Mouse (Mus musculus) c-Kit-positive CD71-positive TER-119-positive erythroid progenitor cells, embryonic 14.5 days (primary cell): ENCODE measurements around the gene Shisa7.
"Not testable (repeated sequence)": the region's sequence is repeated elsewhere in the genome, so short reads cannot be mapped to it uniquely, and the experiment has no call there.

Experiments used
- DNase-seq: peaks from one replicate; pipeline ENCODE4 v3.0.0-alpha.2; 2013; ENCODE audit warnings: low spot score

Shisa7 gene

DNA sequence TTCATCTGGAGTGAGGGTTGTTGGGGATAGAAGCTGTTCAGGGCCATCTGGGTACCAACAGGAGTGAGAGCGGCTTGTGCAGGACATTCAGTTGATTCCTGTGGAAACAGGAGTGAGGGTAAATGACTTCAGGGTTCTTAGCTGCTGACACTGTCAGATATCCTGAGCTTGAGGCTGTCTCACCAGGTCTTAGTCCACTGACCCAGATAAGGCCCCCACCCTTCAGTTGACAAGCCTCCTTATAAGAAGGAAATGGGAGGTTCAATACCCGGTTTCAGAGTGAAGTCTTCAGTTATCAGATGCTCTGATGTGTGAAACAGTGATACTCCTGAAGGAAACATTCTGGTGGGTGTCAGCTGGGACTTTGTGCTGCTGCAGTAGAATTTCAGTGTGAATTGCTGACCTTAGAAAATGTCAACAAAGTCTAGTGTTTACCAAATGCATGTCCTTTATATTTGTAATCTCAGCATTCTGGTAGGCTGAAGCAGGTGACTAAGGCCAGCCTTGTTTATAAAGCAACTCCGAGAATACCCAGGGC, 49.8 kb downstream of the Shisa7 start:
- DNase-seq, result no peak

DNA sequence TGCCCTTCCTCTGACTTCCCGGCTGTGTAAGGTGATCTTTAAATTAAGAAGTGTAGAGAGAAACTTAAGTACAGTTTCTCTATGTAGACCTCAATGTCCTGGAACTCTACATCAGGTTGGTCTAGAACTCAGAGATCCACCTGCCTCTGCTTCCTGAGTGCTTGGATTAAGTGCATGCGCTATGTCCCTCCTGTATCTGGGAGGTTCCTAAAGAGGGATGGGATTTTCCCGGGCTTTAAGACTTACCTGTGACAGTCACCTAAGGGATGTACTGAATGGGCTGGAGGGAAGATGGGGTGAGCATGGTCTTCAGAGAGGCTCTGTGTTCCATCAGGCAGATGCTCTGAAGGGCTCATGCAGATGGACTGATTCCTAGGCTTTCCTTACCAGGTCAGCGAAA, 50.8 kb downstream of the Shisa7 start:
- DNase-seq, result no peak

DNA sequence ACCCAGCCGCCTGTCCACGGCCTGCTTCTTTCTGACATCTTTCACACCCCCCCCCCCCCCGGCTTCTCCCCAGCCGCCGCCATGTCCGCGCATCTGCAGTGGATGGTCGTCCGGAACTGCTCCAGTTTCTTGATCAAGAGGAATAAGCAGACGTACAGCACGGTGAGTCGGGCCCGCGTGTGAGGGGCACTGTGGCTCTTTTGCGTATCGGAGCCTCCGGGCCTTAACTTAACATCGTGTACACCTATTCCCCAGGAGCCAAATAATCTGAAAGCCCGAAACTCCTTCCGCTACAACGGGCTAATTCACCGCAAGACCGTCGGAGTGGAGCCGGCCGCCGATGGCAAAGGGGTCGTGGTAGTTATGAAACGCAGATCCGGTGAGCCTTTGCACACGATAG, 51.2 kb downstream of the Shisa7 start:
- not testable (repeated sequence) for DNase-seq

DNA sequence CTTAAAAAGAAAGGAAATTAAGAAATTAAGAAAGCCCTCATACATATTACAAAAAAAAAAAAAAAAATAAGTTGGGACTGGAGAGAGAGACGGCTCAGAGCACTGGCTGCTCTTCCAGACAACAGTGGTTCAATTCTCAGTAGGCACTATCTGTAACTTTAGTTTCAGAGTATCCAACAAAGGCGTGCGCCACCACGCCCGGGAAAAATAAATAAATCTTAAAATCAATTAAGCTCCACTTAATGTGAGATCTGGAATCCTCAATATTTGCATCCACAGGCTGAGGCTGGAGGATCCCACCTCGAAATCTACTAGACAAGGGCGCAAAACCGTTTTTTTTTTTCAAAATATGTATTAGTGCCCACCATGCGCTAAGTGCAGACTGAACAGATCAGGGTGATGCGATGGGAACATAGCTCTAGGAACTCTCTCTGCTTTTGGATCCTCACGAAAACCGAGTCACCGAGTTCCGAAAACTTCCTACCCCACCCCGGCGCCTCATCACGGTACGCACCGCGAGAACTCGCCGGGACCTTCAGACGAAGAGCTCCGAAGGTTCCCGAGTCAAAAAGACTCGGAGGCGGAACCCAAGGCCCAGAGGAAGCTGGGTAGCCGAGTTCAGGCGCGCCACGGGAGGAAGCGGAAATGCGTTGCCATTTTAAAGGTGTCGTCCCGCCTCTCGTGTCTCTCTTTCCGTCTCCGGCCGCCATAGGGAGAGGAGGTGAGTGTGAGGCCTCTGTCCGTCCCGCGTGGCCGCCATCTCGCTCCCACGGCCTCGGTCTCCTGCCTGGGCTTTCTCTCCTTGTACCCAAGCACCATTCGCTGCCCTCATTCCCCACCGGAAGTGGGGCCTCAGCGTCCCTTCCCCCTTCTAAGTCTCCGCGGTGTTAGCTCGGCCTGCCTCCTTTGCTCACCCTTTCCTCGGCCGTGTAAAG, 52.0 kb downstream of the Shisa7 start, which contains the start of gene Rpl28:
Gene Rpl28, plus strand, starts transcription at position 597 of the 935 bp plus-strand sequence.
- peak; percentile 97 for DNase-seq

DNA sequence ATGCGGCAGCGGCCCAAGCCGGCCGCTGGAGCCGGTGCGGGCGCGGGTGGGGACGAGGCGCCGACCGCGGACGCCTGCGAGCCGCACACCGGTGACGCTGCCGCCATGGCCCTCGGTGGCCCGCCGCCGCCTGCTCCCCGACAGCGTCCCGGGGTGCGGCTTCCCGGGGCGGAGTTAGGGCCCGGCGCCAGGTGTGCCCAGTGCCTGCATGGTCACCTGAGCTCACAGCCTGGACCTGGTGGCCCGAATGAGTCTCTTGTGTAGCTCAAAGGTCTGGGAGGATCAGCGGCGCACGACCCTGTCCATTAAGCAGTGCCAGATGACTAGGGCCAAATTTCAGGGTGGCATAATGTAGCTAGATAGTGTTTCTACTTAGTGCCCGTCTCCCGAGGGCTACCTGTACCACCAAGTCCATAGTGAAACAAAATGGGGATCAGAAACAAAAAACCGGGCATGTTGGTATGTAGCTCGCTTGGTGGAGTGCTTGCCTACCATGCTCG, 55.0 kb downstream of the Shisa7 start, which contains the start of gene Tmem238:
Gene Tmem238, minus strand, starts transcription at position 221 of the 500 bp plus-strand sequence.
- no peak for DNase-seq

DNA sequence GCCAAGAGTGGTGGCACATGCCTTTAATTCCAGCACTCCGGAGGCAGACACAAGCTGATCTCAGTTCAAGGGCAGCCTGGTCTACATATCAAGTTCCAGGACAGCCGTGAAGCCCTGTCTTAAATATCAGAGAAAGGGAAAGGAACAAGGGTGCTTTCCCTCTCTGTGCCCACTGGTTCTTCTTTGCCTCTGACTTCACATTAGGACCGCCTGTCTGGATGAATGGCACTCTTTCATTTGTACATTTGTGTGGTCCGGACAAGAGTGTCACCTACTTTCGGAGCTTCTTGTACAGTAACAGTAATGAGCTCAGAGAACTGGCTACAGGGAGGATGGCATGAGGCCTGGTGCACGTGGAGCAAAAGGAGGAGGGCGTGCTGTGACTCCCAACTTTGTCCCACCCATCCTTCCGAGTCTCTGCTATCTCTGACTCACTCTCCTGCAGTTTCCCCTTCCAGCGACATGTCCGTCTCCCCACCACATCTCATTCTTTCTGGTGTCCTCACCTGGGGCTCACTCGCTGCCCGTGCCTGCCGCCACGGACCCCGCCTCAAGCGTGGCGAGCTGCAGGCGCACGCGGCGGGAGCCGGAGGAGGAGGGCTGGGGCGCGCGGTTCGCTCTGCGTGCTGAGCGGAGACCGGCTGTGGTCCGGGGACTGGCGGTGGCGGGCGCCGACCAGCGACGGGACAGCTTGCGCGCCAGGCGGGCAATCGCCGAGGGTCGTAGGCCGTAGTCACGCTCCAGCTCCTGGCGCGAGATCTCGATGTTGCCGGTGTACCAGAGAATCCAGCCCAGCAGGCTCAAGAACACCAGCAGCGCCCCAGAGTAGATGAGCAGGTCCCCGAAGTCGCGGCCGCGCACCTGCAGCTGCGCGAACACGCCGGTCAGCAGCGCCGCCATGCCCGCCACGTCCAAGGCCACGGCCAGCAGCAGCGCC, 55.7 kb downstream of the Shisa7 start:
- peak; percentile 67 for DNase-seq

DNA sequence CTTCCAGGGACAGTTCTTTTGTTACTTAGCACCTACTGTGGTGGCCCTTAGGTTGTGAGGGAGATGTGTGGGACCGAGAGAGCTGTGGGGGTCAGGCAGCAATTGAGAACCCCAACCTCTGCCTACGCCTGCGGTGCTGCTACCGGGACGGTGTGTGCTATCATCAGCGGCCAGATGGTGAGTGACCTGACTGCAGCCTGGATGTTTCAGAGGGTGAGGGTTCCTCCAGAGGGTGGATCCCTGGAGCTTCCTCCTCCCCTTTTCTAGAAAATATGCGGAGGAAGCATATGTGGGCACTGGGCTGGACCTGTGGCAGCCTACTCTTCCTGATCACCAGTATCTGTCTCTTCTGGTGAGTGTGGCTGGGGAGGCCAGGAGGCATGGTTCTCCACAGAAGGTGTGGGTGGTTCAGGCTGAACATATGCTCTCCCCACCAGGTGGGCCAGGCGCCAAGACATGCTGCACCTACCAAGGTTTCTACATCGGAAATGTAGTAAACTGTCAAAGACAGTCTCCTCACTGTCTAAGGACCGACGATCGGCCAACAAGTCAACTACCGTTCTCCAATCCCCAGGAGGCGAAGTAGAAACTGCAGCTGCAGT, 60.7 kb downstream of the Shisa7 start:
- DNase-seq, result no peak

DNA sequence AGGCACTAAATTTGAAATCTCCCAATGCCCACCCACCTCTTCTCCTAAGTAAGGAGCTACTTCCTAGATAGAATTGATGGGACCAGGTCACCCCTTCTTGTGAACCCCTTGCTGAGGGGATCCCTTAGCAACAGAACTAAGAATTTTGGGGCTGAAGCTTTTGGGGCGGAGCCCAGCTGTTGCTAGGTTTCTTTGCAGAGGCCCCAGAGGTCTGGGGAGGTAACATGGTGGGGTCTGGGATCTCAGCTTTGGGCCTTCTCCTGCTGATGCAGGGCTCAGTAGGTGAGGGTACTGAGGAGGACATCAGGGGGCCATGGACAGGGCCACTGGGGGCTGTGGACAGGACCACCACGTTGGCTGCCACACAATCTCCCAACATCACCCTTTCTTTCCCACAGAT, 61.7 kb downstream of the Shisa7 start, which contains the start of the genes Il11 and Tmem190:
Gene Il11, minus strand, starts transcription at position 101 of the 400 bp plus-strand sequence.
Gene Tmem190, plus strand, starts transcription at position 179 of the 400 bp plus-strand sequence.
- DNase-seq, result no peak

DNA sequence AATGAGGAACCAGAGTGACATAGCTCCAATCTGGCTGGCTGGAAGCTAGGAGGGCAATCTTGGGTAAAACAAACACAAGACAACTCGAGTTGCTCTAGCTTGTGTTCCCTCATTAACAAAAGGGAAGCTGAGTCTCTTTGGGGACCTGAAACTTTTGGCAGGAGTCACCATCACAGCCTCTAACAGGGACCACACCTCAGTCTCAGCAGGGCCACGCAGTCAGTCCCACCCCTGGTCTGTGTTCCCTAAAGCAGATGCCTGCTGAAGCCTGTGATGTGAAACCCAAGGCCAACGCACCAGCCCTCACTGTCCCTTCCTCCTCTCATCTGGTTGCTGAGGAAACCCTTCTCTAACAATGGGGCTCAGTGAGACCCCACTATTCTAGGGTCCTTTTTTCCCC, 62.4 kb downstream of the Shisa7 start:
- DNase-seq, result no peak

DNA sequence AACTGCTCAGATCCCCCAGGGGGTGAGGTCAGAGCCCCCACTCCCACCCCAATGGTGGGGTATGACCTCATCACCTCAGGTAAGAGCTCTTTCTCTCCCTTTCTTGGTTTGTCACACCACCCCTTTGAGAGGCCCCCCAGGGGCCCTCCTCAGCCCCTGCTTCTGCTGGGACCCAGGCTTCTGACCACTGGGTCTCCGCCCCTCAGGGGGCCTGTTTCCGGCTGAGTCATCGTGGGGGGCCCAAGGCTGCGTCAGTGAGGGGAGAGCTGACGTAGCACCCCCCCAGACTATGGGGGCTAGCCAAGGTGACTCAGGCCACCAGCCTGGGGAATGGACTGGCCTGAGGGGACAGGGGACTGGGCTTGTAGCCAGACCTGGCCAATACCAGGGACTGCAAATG, 64.6 kb downstream of the Shisa7 start:
- DNase-seq, result no peak

DNA sequence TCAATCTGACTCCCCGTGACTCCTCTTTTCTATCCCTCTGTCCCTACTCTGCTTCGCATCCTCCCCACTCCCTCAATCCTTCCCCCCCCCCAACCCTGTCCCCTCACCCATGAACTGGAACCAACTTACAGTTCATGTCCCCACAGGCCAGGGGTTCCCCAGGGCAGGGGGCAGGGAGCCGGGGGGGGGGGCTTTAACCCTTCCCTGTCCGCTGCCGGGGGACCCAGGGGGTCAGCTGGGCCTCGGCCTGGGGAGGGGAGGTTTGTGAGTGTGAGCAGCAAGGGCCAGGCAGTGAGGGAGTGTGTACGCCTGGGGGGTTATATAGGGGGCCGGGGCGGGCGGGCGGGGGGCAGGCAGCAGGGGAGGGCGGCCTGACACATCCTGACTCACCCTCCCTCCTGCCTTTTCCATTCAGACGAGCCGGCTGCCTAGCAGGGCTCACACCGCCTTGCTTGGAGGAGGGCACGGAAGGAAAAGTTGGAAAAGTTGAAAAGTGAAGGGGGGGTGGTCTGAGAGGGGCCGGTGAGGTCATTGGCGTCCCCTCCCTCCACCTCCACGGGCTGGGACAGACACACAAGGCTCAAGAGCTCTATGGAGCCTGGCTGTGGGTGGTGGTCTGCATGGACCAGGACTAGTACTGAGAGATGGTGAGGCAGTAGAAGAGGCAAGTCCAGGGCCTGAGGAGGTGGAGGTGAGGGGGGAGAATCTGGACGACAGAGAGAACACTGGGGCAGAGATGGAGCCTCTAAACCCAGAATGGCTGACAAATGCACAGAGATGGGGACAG, 66.5 kb downstream of the Shisa7 start:
- no peak for DNase-seq

DNA sequence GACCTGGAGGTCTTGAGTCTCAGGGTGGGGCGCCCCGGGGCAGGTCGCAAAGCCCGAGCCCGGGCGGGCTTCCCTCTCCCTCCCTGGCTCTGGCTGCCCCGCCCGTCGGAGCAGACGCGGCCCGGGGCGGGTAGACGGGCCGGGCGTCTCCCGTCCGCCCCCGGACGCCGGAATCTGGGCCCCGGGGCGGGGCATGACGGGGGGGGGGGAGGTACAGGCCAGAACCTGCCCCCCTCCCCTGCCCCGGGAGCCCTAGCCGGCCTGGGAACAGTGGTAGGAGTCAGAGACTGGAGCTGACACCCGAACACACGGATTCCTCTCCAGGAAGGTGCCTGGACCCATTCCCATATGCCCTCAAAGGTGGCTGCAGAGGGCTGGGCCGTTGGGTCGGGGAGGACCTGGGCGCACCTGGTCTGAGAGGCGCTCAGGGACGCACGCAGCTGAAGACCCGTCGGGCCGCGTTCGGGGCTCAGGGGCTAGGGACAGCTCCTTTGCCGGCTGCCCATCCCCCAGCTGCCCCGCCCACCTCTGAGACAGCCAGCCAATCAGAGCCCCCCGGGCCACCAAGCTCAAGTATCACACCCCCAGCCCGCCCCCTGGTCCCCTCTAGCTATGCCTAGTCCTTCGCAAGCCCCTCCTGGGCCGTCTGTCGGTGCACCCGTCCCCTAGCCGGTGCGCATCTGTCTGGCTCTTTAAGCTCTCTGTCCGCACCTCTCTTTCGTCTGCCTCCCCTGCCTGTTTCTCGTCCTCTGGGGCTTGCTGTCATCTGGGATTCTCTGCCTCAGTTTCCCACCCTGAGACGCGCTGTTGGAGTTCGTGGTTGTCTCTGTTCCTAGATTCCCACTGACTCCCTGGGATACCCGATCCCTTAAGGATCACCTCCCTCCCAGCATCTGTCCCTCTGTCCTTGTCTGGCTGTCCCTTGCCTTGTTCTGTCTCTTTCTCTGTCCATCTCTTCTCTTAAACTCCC, 67.3 kb downstream of the Shisa7 start:
- DNase-seq, result no peak

DNA sequence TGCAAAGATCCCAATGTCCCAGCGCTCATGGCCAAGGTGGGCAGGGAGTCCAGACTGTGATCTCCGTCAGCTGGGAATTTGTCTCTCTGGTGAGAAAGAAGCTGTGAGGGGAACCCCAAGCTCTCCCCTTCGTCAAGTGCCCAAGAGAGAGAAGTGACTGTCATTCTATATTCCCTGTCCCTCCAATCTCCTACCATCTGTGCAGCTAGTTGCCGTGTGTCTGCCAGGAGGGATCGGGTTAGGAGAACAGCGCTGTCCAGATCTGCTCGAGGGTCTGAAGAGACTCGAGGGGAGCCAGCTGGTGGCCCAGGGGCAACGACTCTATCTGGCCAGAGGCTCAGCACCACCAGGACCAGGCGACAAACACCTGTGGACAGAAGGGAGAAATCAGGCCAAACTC, 68.4 kb downstream of the Shisa7 start:
- DNase-seq, result no peak
